Mouse (Mus musculus): ENCODE measurements at regions not wholly inside any gene's neighbourhood (a gene's known extent, or its start where the extent isn't known, plus 50 kb on each side); places are given as distances from the start of the nearest gene placed in this dataset.

GRCm38 (mm10) chr2:160068772-160069171, 265.2 kb downstream of the Gm826 start:
- in situ Hi-C loops (cut with MboI, MseI) = no loop called here

GRCm38 (mm10) chr2:160067904-160068303, 266.1 kb downstream of the Gm826 start:
- in situ Hi-C loops (cut with MboI, MseI) = no loop called here

- in situ Hi-C loops (cut with MboI, MseI) = no loop called here
These were observed 267.3 kb downstream of the Gm826 start for GRCm38 (mm10) chr2:160066491-160067303.

GRCm38 (mm10) chr2:160062148-160062937, 271.6 kb downstream of the Gm826 start:
- in situ Hi-C loops (cut with MboI, MseI) = no loop called here

GRCm38 (mm10) chr2:160060091-160060490, 273.9 kb downstream of the Gm826 start:
- in situ Hi-C loops (cut with MboI, MseI) = no loop called here

- in situ Hi-C loops (cut with MboI, MseI) = no loop called here
These were observed 276.8 kb downstream of the Gm826 start for GRCm38 (mm10) chr2:160057211-160057610.

GRCm38 (mm10) chr2:160054411-160054810, 279.6 kb downstream of the Gm826 start:
- in situ Hi-C loops (cut with MboI, MseI) = no loop called here

- in situ Hi-C loops (cut with MboI, MseI) = no loop called here
These were observed 285.7 kb downstream of the Gm826 start for GRCm38 (mm10) chr2:160048286-160048685.

GRCm38 (mm10) chr2:160046881-160047543, 286.9 kb downstream of the Gm826 start:
- in situ Hi-C loops (cut with MboI, MseI) = no loop called here

GRCm38 (mm10) chr2:160044591-160044990, 289.4 kb downstream of the Gm826 start:
- in situ Hi-C loops (cut with MboI, MseI) = no loop called here

- in situ Hi-C loops (cut with MboI, MseI) = no loop called here
These were observed 289.8 kb downstream of the Gm826 start for GRCm38 (mm10) chr2:160044184-160044583.

GRCm38 (mm10) chr2:160029432-160029831, 304.5 kb downstream of the Gm826 start:
- in situ Hi-C loops (cut with MboI, MseI) = no loop called here

- in situ Hi-C loops (cut with MboI, MseI) = no loop called here
These were observed 305.5 kb downstream of the Gm826 start for GRCm38 (mm10) chr2:160028459-160028858.

- in situ Hi-C loops (cut with MboI, MseI) = no loop called here
These were observed 308.1 kb downstream of the Gm826 start for GRCm38 (mm10) chr2:160025911-160026310.

GRCm38 (mm10) chr2:160021541-160021940, 312.4 kb downstream of the Gm826 start:
- in situ Hi-C loops (cut with MboI, MseI) = loop anchor here (25.0 kb wide), 1 partner anchor 916 kb away; no protein-coding TSS in a partner anchor

- in situ Hi-C loops (cut with MboI, MseI) = loop anchor here (25.0 kb wide), 1 partner anchor 916 kb away; no protein-coding TSS in a partner anchor
These were observed 313.1 kb downstream of the Gm826 start for GRCm38 (mm10) chr2:160020876-160021275.

GRCm38 (mm10) chr2:160017020-160017812, 316.7 kb downstream of the Gm826 start:
- in situ Hi-C loops (cut with MboI, MseI) = loop anchor here (25.0 kb wide), 1 partner anchor 920 kb away; no protein-coding TSS in a partner anchor

- in situ Hi-C loops (cut with MboI, MseI) = loop anchor here (25.0 kb wide), 1 partner anchor 926 kb away; no protein-coding TSS in a partner anchor
These were observed 322.5 kb downstream of the Gm826 start for GRCm38 (mm10) chr2:160011421-160011820.

GRCm38 (mm10) chr2:160002695-160003094, 331.3 kb downstream of the Gm826 start:
- in situ Hi-C loops (cut with MboI, MseI) = loop anchor here (25.0 kb wide), 1 partner anchor 935 kb away; no protein-coding TSS in a partner anchor

- in situ Hi-C loops (cut with MboI, MseI) = loop anchor here (25.0 kb wide), 1 partner anchor 937 kb away; no protein-coding TSS in a partner anchor
These were observed 333.5 kb downstream of the Gm826 start for GRCm38 (mm10) chr2:160000449-160000848.

- in situ Hi-C loops (cut with MboI, MseI) = no loop called here
These were observed 336.6 kb downstream of the Gm826 start for GRCm38 (mm10) chr2:159997395-159997794.
